Mouse (Mus musculus): ENCODE results near the gene Srsf7.

DNA sequence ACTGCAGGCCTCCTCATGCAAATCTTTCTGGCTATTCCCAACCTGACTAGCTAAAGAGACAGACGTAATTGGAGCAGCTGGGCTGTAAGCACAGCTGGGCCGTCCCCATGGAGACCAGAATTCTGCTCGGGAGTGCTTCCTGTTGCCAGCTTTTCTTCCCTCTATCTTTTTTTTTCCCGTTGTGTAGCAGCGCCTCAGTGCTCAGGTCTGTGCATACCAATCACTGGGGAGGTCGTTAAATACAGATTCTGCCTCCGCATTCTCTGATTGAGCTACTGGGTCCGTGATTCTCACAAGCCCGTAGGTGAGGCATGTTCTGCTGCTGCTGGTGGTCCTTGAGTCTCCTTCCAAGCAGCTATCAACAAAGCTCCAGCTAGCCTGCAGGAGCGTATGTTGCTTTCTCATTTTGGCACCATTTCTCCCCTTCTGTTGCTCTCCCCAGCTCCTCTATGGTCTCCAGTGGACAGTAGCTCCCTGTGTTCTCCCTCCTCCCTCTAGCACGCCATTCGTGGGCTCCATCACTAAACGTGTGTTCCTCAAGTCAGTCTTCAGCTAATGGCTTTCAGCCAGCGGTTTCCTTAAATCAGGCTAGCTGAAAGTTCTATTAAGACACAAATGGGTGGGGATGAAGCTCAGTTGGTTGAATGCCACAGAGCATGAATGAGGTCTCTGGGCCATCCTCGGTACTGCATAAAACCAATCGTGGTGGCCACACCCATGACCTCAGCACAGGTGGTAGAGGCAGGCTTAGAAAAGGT is 38.5 kb downstream of the Srsf7 start:
- TF ChIP-seq CTCF (IDR thresholded peaks at IDR 0.05; ENCODE audit: low read depth, low read length) (no peak), EP300 (IDR thresholded peaks at IDR 0.05; ENCODE audit: insufficient read depth, low read depth, low read length) (no peak)

Data from ES-Bruce4 (cell line).